Mouse (Mus musculus) spleen, embryonic (tissue): Measurements from ENCODE around the gene Hoxa7.

Experiments
- CTCF ChIA-PET: fragments of 350-600 bp; sonication (Branson Sonifier 250); formaldehyde crosslinking; loops from one replicate; lab custom pipeline; 2022; lab: Charles Lee

Gene Hoxa7

DNA sequence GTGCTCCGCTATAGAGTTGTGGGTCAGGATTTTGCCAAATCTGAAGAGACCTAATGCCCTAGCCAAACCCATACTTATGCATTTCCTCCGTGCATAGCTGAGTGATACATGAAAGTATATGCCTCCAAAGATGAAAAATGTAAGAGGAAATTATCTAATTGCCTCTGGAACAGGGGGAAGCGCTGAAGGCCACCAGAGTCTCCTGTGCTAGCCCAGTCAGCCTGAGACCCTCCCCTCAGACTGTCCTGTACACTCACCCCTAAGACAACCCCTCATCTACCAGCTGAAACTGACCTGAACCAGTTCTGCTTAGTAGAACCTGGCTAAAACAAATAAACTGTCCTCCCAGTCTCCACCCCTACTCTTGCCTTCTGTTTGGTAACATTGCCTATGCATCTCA is 40.9 kb downstream of the Hoxa7 start:
- CTCF ChIA-PET = no interaction called here

DNA sequence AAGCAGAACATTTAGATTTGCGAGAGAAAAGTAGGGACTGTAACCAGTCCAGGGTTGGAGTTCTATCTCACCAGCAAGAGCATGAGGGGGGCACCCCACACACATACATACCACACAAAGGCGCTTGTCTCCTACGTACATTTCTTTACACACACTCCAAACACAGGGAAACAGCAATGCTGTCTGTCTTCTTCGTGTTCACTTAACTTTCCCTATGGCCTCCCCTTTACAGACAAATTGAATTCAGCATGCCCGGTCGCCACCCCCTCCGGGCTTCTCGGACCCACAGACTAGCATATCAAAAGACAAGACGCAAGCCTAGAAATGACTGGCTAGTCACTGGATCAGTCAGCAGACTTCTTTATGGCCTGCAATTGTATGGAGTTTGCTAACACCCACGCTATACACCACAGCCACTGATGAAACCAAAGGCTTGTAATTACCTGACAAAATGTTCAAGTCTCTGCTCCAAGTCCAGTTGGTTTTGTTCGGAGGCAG is 41.4 kb downstream of the Hoxa7 start:
- CTCF ChIA-PET = no interaction called here

- CTCF ChIA-PET = no interaction called here
These were observed 42.0 kb downstream of the Hoxa7 start for GRCm38 (mm10) chr6:52179690-52180089.

GRCm38 (mm10) chr6:52178918-52179665 is 42.6 kb downstream of the Hoxa7 start:
- CTCF ChIA-PET = no interaction called here

DNA sequence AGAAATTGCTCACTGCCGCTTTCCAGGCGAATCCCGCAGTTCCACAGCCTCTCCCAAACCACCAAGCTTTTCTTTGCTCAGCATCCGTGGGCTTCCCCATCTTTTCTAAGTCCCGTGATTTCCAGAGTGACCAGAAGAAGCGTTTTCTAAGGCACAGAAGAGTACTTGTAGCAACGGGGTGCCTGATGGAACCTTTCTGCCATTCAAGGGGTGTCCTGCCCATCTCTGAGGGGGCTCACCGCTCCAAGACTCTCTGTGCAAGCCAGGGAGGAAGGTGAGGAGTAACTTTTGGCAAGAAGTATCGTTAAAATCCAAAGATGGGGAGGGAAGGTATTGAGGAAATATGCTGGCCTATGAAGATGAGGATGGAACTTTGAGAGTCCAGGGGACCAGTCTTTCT is 43.8 kb downstream of the Hoxa7 start:
- CTCF ChIA-PET = no interaction called here

GRCm38 (mm10) chr6:52177061-52177735 is 44.5 kb downstream of the Hoxa7 start, which contains the start of gene 5730596B20Rik:
Gene 5730596B20Rik (plus strand): TSS chr6:52177498.
- CTCF ChIA-PET = no interaction called here

DNA sequence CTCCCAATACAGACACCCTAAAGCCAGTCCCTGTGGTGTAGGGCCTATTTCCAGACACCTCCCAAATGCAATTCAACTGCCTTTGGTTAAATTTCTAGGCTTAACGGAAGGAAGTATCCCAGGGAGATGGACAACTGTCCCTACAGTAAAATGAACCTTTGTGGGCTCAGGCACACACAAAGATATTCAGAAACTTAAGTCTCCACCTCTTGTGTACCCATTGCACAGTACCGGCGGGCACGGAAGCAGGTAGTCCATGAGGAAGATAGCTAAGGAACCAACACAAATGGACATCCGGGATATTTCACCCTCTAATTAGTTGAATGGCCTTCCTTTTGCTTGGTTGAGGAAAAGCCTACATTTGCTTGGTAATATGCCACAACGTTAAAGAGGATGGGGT is 45.3 kb downstream of the Hoxa7 start:
- CTCF ChIA-PET = interaction anchor here (0.6 kb wide), 1 partner anchor 33 kb away, joined by 12 read pairs; no protein-coding TSS in a partner anchor

GRCm38 (mm10) chr6:52175864-52176263 is 45.8 kb downstream of the Hoxa7 start:
- CTCF ChIA-PET = interaction anchor here (0.6 kb wide), 1 partner anchor 33 kb away, joined by 12 read pairs; no protein-coding TSS in a partner anchor

GRCm38 (mm10) chr6:52174968-52175751 is 46.5 kb downstream of the Hoxa7 start:
- CTCF ChIA-PET = no interaction called here

DNA sequence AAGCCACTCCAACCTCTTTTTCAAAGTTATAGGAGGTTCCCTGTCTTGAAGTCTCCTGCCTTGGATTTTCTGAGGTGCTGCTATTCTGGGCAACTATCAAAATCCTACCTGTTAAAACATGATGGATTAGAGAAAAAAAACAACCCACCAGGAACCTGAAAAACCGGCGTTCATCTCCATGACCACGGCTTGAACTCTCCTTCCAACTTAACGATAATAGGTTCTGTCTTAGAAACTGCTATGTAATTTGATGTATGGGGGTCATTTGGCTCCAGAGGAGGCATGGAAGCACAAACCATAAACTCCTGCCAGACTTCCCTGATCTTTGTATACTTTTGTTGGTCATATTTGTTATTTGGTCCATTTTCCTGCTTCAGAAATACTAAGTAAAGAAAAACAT is 48.0 kb downstream of the Hoxa7 start:
- CTCF ChIA-PET = no interaction called here

DNA sequence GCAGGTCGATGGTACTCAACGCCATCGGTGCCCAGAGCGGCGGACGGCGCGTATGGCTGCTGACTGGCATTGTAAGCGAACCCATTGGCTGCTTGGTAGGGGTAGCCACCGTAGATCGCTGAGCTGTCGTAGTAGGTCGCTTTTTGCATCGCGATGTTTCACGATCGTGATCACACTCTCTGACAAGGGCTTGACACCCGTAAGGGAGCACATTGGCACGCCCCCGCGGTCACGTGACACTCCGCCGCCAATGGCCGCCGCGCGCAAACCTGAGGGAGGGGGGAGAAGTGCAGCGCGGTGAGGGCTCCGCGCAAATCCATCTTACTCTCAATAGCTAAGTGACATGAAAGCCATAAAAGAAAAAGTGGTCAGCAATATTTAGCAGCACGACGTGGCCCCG is 49.2 kb downstream of the Hoxa7 start:
- CTCF ChIA-PET = no interaction called here

- CTCF ChIA-PET = no interaction called here
These were observed 49.7 kb downstream of the Hoxa7 start for GRCm38 (mm10) chr6:52171938-52172337.

DNA sequence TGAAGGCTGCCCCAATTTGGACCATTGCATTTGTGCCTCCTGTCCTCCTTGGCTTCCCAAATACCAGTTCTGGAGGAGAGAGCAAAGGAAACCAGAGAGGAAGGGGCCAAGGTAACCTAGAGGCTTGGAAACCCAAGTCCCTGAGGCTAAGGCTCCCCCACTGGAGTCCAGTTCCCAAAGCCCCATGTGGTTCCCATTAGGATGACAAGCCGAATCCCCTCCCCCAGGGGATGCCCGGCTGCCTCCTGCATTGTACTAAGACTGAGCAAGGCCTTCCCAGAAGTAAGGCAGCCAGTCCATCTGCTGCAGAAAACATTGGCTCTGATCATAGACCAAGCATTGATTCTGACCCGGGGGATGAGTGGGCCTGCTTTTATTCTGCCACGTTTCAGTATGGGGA is 50.3 kb downstream of the Hoxa7 start:
- CTCF ChIA-PET = no interaction called here

DNA sequence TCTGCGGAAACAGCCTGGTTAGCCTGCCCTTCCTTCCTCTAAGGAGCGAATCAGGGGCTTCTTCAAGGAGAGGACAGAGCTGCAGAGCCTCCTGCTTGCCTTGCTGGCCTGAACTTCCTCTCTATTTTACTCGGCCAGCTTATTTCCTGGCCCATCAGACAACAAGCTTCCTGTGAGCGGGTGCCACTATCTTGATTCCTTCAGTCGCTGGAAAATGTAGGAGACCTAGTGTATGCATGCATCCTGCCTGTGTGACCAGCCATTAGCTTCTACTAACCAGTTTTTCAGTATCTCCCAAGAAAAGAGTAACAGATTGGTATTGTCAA is 50.8 kb downstream of the Hoxa7 start:
- CTCF ChIA-PET = no interaction called here

DNA sequence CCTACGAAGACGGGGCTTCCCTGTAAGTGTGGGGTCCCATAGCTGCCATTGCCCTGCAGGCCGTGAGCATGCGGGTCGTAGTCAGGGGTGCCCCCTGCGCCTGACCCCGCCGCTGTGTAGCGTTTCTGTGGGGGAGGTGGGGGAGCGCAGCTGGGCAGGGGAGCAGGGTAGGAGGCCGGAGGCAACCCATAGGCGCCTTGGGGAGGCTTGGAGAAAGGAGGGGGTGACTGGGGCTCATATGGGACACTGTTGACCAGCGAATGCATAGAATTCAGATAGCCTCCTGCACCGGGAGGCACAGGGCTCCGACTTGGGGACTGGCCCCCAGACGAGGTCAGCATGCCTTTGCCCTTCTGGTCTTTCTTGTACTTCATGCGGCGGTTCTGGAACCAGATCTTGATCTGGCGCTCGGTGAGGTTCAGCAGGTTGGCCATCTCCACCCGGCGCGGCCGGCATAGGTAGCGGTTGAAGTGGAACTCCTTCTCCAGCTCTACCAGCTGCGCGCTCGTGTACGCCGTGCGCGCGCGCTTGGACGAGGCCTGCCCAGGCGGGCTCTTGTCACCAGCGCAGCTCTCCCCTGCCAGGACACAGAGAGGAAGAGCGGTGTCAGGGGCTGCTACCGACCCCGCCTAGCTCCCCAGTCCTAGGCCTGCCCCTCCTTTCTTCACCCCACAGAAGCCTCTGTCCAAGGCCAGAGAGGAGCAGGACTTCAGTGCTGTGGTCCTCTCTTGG is 51.3 kb downstream of the Hoxa7 start:
- CTCF ChIA-PET = no interaction called here

GRCm38 (mm10) chr6:52169499-52170165 is 52.0 kb downstream of the Hoxa7 start:
- CTCF ChIA-PET = no interaction called here

DNA sequence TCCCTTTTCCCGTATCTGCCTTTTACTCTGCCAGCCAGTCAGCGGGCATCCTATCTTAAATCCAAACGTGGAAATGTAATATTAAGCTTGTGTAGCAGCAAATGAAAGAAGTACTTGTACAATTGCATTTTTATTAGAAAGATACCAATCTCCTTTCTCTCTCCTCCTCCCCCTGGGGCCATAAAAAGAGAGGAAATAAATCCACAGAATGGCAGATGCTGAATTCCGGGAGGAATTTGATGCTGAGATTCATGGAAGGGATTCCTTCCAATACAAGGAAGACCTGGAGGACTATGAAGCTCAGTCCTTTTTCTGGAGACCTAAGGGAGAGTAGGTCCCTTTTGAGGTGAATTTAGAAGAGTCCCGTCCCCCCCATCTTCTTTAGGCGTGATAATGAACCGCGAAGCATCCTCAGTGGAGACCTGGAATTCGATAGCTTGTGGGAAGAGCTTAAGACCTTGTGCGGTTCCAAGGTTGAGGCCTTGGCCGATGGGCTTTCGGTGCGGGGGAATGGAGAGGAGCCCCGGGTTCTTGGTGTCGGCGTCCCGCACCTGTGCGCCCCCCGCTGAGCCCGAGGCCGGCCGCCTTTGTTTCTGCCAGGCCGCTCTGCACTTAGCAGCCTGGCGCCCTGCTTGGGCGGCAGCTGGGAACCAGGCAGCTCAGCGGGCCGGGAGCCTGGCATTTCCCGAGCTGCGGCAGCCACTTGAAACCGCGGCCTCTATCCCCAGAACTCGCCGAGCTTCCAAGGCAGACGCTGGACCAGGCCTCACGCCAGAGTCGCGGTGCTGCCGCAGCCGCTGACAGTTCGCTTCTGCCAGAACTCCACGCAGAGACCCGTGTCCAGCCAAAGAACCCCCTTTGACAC is 53.2 kb downstream of the Hoxa7 start:
- CTCF ChIA-PET = interaction anchor here (0.6 kb wide), 1 partner anchor 297 kb away, joined by 13 read pairs; no protein-coding TSS in a partner anchor

- CTCF ChIA-PET = interaction anchor here (0.6 kb wide), 1 partner anchor 296 kb away, joined by 13 read pairs; no protein-coding TSS in a partner anchor
These were observed 53.9 kb downstream of the Hoxa7 start for GRCm38 (mm10) chr6:52167736-52168161.

DNA sequence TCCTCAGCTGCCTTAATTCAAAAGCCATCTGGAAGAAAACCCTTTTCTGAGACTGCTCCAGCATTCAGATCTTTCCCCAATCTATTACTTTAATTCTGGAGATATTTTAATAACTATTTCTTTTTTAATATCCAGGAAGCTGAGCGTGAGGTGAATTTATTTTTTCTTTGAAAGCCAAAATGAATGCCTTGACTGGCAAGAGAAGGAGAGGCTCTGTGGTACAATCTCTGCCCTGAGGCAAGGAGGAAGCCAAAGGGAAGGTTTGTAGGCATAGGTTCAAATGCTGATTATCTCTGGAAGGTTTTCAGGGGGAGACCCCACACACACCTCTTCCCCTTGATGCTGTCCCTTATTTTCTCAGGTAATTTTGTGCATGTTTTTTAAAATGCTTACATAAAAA is 54.5 kb downstream of the Hoxa7 start:
- CTCF ChIA-PET = no interaction called here
